Mouse (Mus musculus) bone marrow, adult 2 months (tissue): ENCODE data around the gene Cacna1g.

ENCODE experiments used
- CTCF ChIP-seq: fragments of 200-500 bp; IDR thresholded peaks from 2 replicates; pipeline ENCODE4 v1.5.1; 2011; ENCODE audit warnings: low read length, control low read depth; ENCODE audit not compliant: control insufficient read depth, insufficient read depth
- POLR2A ChIP-seq: fragments of 200-500 bp; IDR thresholded peaks from 2 replicates; pipeline ENCODE4 v1.6.1; 2011; ENCODE audit warnings: low read depth, mild to moderate bottlenecking, control low read depth, low read length, borderline replicate concordance; ENCODE audit not compliant: control insufficient read depth

DNA sequence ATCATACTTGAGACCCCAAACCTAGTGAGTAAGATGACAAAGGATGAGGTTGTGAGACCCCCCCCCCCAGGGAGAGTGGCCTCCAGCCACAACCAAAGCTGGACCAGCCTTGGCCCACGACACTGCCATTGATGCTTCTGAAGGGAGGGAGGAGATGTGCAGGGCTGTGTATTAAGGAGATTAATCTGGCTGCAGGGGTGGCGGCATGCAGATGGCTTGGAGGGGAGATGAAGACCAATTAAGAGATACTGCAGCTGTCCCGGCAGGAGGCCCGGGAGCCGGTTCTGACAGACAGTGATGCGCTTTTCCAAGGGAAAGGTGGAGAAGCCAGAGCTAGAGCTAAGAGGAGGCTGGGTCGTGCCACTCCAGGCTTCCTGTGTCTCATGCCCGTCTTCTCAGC is 24.8 kb downstream of the Cacna1g start:
- TF ChIP-seq CTCF (no peak), POLR2A (no peak)
